ENCODE assay signal across 14 mouse cellular contexts in genomic region chr8:71596384-71596783, GRCm38 (mm10). TPM values are rescaled to one million over a fixed set of nuclear protein-coding genes. Genes with fewer than 3 reads are reported as not detected.
DNase-seq lines count a peak whose midpoint lies in the region; ATAC-seq and TF ChIP-seq lines count a peak whose summit lies in the region.
"Had no signal": no experiment of that assay in that cellular context is flagged by ENCODE, and none has a peak within 500 bp of the region (broad histone marks: within the 10 kb centered on the region; RNA-seq: fewer than 3 reads in every experiment).

No protein-coding gene starts in this region.

- 0 out of 2 replicates have a peak overlapping the region, but pooled peaks have one; percentile 36 for H3K27ac ChIP-seq in forebrain, embryonic 12.5 days
- H3K27ac ChIP-seq in forebrain, embryonic 16.5 days (ENCODE audit: low read length): no peak overlapping the region
- H3K27ac ChIP-seq in liver, embryonic 13.5 days: no peak overlapping the region
- H3K27ac ChIP-seq in MEL (ENCODE audit: control insufficient read depth, low read depth, low read length): peak overlapping the region; percentile 3; the same call in 1 of the 2 replicates
- no peak overlapping the region for H3K27ac ChIP-seq in neural tube, embryonic 15.5 days (replicated peaks)
- H3K27ac ChIP-seq: liver, embryonic 14.5 days had no signal

- H3K79me2 ChIP-seq in MEL (ENCODE audit: control insufficient read depth, insufficient read depth, low read length, poor library complexity): peaks cover 17% of the 10 kb centered on the region

- 61% methylated on average over 6 of the region's 6 CpGs for WGBS in forebrain, embryonic 12.5 days
- 56% methylated on average over 6 of the region's 6 CpGs for WGBS in forebrain, embryonic 16.5 days
- 52% methylated on average over 6 of the region's 6 CpGs for WGBS in liver, embryonic 13.5 days (ENCODE audit: insufficient replicate concordance)
- WGBS in neural tube, embryonic 15.5 days: 63% methylated on average over 6 of the region's 6 CpGs

- TF ChIP-seq CTCF in MEL (IDR thresholded peaks at IDR 0.05 in 2 of 3, conservative IDR thresholded peaks at IDR 0.05 in 1 of 3; ENCODE audit: control insufficient read depth in 1 of 3, insufficient read depth in 1 of 3, low read depth in 2 of 3, low read length in 3 of 3, poor library complexity in 1 of 3, severe bottlenecking in 1 of 3): no peak; a peak in 3 of 6 replicates

- no peak overlapping the region; the same call in 1 of the 2 replicates for H3K4me3 ChIP-seq in forebrain, embryonic 12.5 days (replicated peaks)
- no peak overlapping the region for H3K4me3 ChIP-seq in forebrain, embryonic 16.5 days (replicated peaks; ENCODE audit: low read length)
- no peak overlapping the region for H3K4me3 ChIP-seq in liver, embryonic 13.5 days (replicated peaks)
- no peak overlapping the region for H3K4me3 ChIP-seq in MEL (ENCODE audit: control insufficient read depth in 1 of 2, insufficient read depth in 1 of 2, low read depth in 2 of 2, low read length in 2 of 2)
- no peak overlapping the region for H3K4me3 ChIP-seq in neural tube, embryonic 15.5 days (replicated peaks)

- no peak for DNase-seq in liver, embryonic 13.5 days
- DNase-seq in liver: no peak
- DNase-seq in MEL (ENCODE audit: low read depth, low spot score): peak; percentile 47
- DNase-seq in retina, postnatal 1 day: no peak
- DNase-seq in cerebellum, postnatal 14 days: no peak

- H3K4me2 ChIP-seq in forebrain, embryonic 12.5 days: no peak overlapping the region
- H3K4me2 ChIP-seq in forebrain, embryonic 16.5 days (ENCODE audit: low read length): no peak overlapping the region; the same call in 1 of the 2 replicates
- no peak overlapping the region for H3K4me2 ChIP-seq in liver, embryonic 13.5 days
- H3K4me2 ChIP-seq in neural tube, embryonic 15.5 days: peak overlapping the region; percentile 39; the same call in 1 of the 2 replicates

- peaks cover 18% of the 10 kb centered on the region for H3K27me3 ChIP-seq in forebrain, embryonic 12.5 days
- peaks cover 6% of the 10 kb centered on the region for H3K27me3 ChIP-seq in forebrain, embryonic 16.5 days (replicated peaks; ENCODE audit: control insufficient read depth, insufficient read depth, low read length)
- peaks cover 19% of the 10 kb centered on the region for H3K27me3 ChIP-seq in liver, embryonic 13.5 days
- H3K27me3 ChIP-seq in MEL (ENCODE audit: control insufficient read depth in 1 of 2, insufficient read depth in 2 of 2, low read length in 2 of 2): no peaks in the 10 kb centered on the region
- H3K27me3 ChIP-seq in neural tube, embryonic 15.5 days (replicated peaks): peaks cover 16% of the 10 kb centered on the region

- no peak for TF ChIP-seq POLR2A in MEL (IDR thresholded peaks at IDR 0.05; ENCODE audit: control insufficient read depth in 1 of 2, insufficient read depth in 1 of 2, low read depth in 1 of 2, low read length in 2 of 2, poor library complexity in 1 of 2)

- peaks cover 21% of the 10 kb centered on the region for H3K4me1 ChIP-seq in forebrain, embryonic 12.5 days
- H3K4me1 ChIP-seq in forebrain, embryonic 16.5 days (replicated peaks; ENCODE audit: control insufficient read depth, insufficient read depth, low read length): peaks cover 20% of the 10 kb centered on the region
- H3K4me1 ChIP-seq in liver, embryonic 13.5 days (replicated peaks): peaks cover 40% of the 10 kb centered on the region
- peaks cover 9 to 24% of the 10 kb centered on the region in 2 experiments for H3K4me1 ChIP-seq in MEL (ENCODE audit: control insufficient read depth in 1 of 2, insufficient read depth in 2 of 2, low read length in 2 of 2)
- H3K4me1 ChIP-seq in neural tube, embryonic 15.5 days: peaks cover 33% of the 10 kb centered on the region

- peaks cover 3% of the 10 kb centered on the region for H3K36me3 ChIP-seq in forebrain, embryonic 12.5 days (replicated peaks)
- H3K36me3 ChIP-seq in forebrain, embryonic 16.5 days (ENCODE audit: control insufficient read depth, insufficient read depth): no peaks in the 10 kb centered on the region
- H3K36me3 ChIP-seq in liver, embryonic 13.5 days: no peaks in the 10 kb centered on the region
- H3K36me3 ChIP-seq in MEL (ENCODE audit: control insufficient read depth in 1 of 2, insufficient read depth in 2 of 2, low read length in 2 of 2): peaks cover 0 to 12% of the 10 kb centered on the region in 2 experiments; a peak in 3 of 4 replicates
- H3K36me3 ChIP-seq in neural tube, embryonic 15.5 days: peaks cover 6% of the 10 kb centered on the region

- ATAC-seq in forebrain, embryonic 12.5 days (ENCODE audit: low FRiP score): no peak
- no peak for ATAC-seq in forebrain, embryonic 16.5 days
- no peak for ATAC-seq in liver, embryonic 13.5 days (ENCODE audit: low read depth)
- no peak for ATAC-seq in neural tube, embryonic 15.5 days (ENCODE audit: low FRiP score)

- H3K9me3 ChIP-seq in forebrain, embryonic 12.5 days: no peaks in the 10 kb centered on the region
- H3K9me3 ChIP-seq in forebrain, embryonic 16.5 days (ENCODE audit: control insufficient read depth, low read length): no peaks in the 10 kb centered on the region
- no peaks in the 10 kb centered on the region for H3K9me3 ChIP-seq in liver, embryonic 13.5 days (replicated peaks)
- H3K9me3 ChIP-seq in MEL (replicated peaks; ENCODE audit: insufficient read depth, low read length): no peaks in the 10 kb centered on the region
- no peaks in the 10 kb centered on the region for H3K9me3 ChIP-seq in neural tube, embryonic 15.5 days (replicated peaks)
- H3K9me3 ChIP-seq: G1E had no signal

- no peak for TF ChIP-seq RAD21 in MEL (IDR thresholded peaks at IDR 0.05; ENCODE audit: low read depth, low read length)

- no peak overlapping the region for H3K9ac ChIP-seq in forebrain, embryonic 12.5 days
- no peak overlapping the region for H3K9ac ChIP-seq in forebrain, embryonic 16.5 days (replicated peaks; ENCODE audit: low read depth, low read length)
- H3K9ac ChIP-seq in liver, embryonic 13.5 days: peak overlapping the region; percentile 30; the same call in 1 of the 2 replicates
- no peak overlapping the region for H3K9ac ChIP-seq in MEL (ENCODE audit: control insufficient read depth, low read depth, low read length, poor library complexity, severe bottlenecking)
- no peak overlapping the region for H3K9ac ChIP-seq in neural tube, embryonic 15.5 days (replicated peaks)
- H3K9ac ChIP-seq: liver, embryonic 14.5 days had no signal

- TF ChIP-seq EP300 in MEL (IDR thresholded peaks at IDR 0.05; ENCODE audit: low read depth in 1 of 2, low read length in 2 of 2): no peak

TF ChIP-seq in MEL, 35 proteins besides CTCF, POLR2A, EP300 and RAD21 (continues in another document):
- no peak for TF ChIP-seq KAT2A (conservative IDR thresholded peaks at IDR 0.05; ENCODE audit: low read depth, low read length)

RNA-seq across cellular contexts. Expression of gene Fam129c, which starts 1.1 kb away (rescaled TPM):
- polyA plus RNA-seq in forebrain, embryonic 12.5 days (2016; fragmentation: Nextera tagmentation; extraction: Ambion mirVana): 4.3 and 5.6 TPM in 2 replicates
- 6.2 and 8.4 TPM in 2 replicates for polyA plus RNA-seq in forebrain, embryonic 16.5 days (2015; fragmentation: Nextera tagmentation; extraction: Ambion mirVana)
- polyA plus RNA-seq in liver, embryonic 13.5 days (2015; fragmentation: Nextera tagmentation; extraction: Ambion mirVana): 0.28 and 0.80 TPM in 2 replicates
- 3.8 and 7.6 TPM in 2 replicates for total RNA-seq in MEL (2012; rRNA removed)
- polyA plus RNA-seq in MEL (2012; ENCODE audit: insufficient read depth in 1 of 2, insufficient read length in 2 of 2, low read depth in 1 of 2, low replicate concordance in 2 of 2, missing spikeins in 1 of 2): 1 to 10 TPM in 1 of 2 experiments, not detected in 1; 8.3 TPM
- polyA plus RNA-seq in neural tube, embryonic 15.5 days (2015; fragmentation: Nextera tagmentation; extraction: Ambion mirVana): 8.4 and 10.2 TPM in 2 replicates

RNA-seq across cellular contexts. Expression of gene Pgls, which starts 4.4 kb away (rescaled TPM):
- polyA plus RNA-seq in forebrain, embryonic 12.5 days (2016; fragmentation: Nextera tagmentation; extraction: Ambion mirVana): 199 and 208 TPM in 2 replicates
- polyA plus RNA-seq in forebrain, embryonic 16.5 days (2015; fragmentation: Nextera tagmentation; extraction: Ambion mirVana): 167 and 189 TPM in 2 replicates
- polyA plus RNA-seq in liver, embryonic 13.5 days (2015; fragmentation: Nextera tagmentation; extraction: Ambion mirVana): 104 and 110 TPM in 2 replicates
- total RNA-seq in MEL (2012; rRNA removed): 219 and 257 TPM in 2 replicates
- 100 to 1,000 TPM in 1 of 2 experiments, not detected in 1; 225 TPM for polyA plus RNA-seq in MEL (2012; ENCODE audit: insufficient read depth in 1 of 2, insufficient read length in 2 of 2, low read depth in 1 of 2, low replicate concordance in 2 of 2, missing spikeins in 1 of 2)
- 223 and 232 TPM in 2 replicates for polyA plus RNA-seq in neural tube, embryonic 15.5 days (2015; fragmentation: Nextera tagmentation; extraction: Ambion mirVana)

RNA-seq across cellular contexts. Expression of gene Colgalt1, which starts 14.4 kb away (rescaled TPM):
- polyA plus RNA-seq in forebrain, embryonic 12.5 days (2016; fragmentation: Nextera tagmentation; extraction: Ambion mirVana): 42.7 TPM in 2 replicates
- 60.4 and 63.6 TPM in 2 replicates for polyA plus RNA-seq in forebrain, embryonic 16.5 days (2015; fragmentation: Nextera tagmentation; extraction: Ambion mirVana)
- 21.4 and 21.9 TPM in 2 replicates for polyA plus RNA-seq in liver, embryonic 13.5 days (2015; fragmentation: Nextera tagmentation; extraction: Ambion mirVana)
- total RNA-seq in MEL (2012; rRNA removed): 37.8 and 50.9 TPM in 2 replicates
- 100 to 1,000 TPM in 1 of 2 experiments, 10 to 100 TPM in 1; 59.0 to 102 TPM for polyA plus RNA-seq in MEL (2012; ENCODE audit: insufficient read depth in 1 of 2, insufficient read length in 2 of 2, low read depth in 1 of 2, low replicate concordance in 2 of 2, missing spikeins in 1 of 2)
- polyA plus RNA-seq in neural tube, embryonic 15.5 days (2015; fragmentation: Nextera tagmentation; extraction: Ambion mirVana): 73.4 and 76.9 TPM in 2 replicates

RNA-seq across cellular contexts. Expression of gene Slc27a1, which starts 27.7 kb away (rescaled TPM):
- 44.6 and 45.2 TPM in 2 replicates for polyA plus RNA-seq in forebrain, embryonic 12.5 days (2016; fragmentation: Nextera tagmentation; extraction: Ambion mirVana)
- 74.6 and 75.9 TPM in 2 replicates for polyA plus RNA-seq in forebrain, embryonic 16.5 days (2015; fragmentation: Nextera tagmentation; extraction: Ambion mirVana)
- polyA plus RNA-seq in liver, embryonic 13.5 days (2015; fragmentation: Nextera tagmentation; extraction: Ambion mirVana): 2.3 and 2.5 TPM in 2 replicates
- total RNA-seq in MEL (2012; rRNA removed): 0.42 and 0.46 TPM in 2 replicates
- polyA plus RNA-seq in MEL (2012; ENCODE audit: insufficient read depth in 1 of 2, insufficient read length in 2 of 2, low read depth in 1 of 2, low replicate concordance in 2 of 2, missing spikeins in 1 of 2): 1 to 10 TPM in 1 of 2 experiments, not detected in 1; 1.3 TPM
- 83.0 and 85.9 TPM in 2 replicates for polyA plus RNA-seq in neural tube, embryonic 15.5 days (2015; fragmentation: Nextera tagmentation; extraction: Ambion mirVana)
- polyA plus RNA-seq: G1E had no signal

RNA-seq across cellular contexts. Expression of gene Nxnl1, which starts 30.0 kb away (rescaled TPM):
- polyA plus RNA-seq in forebrain, embryonic 12.5 days (2016; fragmentation: Nextera tagmentation; extraction: Ambion mirVana): not detected in 2 replicates
- not detected in 2 replicates for polyA plus RNA-seq in forebrain, embryonic 16.5 days (2015; fragmentation: Nextera tagmentation; extraction: Ambion mirVana)
- 0.13 and 0.14 TPM in 2 replicates for polyA plus RNA-seq in liver, embryonic 13.5 days (2015; fragmentation: Nextera tagmentation; extraction: Ambion mirVana)
- total RNA-seq in MEL (2012; rRNA removed): 0.04 TPM in 1 of 2 replicates, not detected in the other
- 1 to 10 TPM in 1 of 2 experiments, not detected in 1; 1.2 TPM for polyA plus RNA-seq in MEL (2012; ENCODE audit: insufficient read depth in 1 of 2, insufficient read length in 2 of 2, low read depth in 1 of 2, low replicate concordance in 2 of 2, missing spikeins in 1 of 2)
- polyA plus RNA-seq in neural tube, embryonic 15.5 days (2015; fragmentation: Nextera tagmentation; extraction: Ambion mirVana): 0.15 TPM in 1 of 2 replicates, not detected in the other
- total RNA-seq: G1E; left cerebral cortex, postnatal 10 days had no signal
- polyA plus RNA-seq: embryonic facial prominence, embryonic 11.5 days; frontal cortex, adult 2 months; G1E; neural tube, embryonic 14.5 days had no signal

Comparison
In these comparisons a context has a peak if more than half of its experiments do, and no peak if none do; other contexts are left out.
1. H3K27ac ChIP-seq: peak in forebrain, embryonic 12.5 days (single experiment) and MEL (single experiment); none in forebrain, embryonic 16.5 days (single experiment), liver, embryonic 13.5 days (single experiment) and neural tube, embryonic 15.5 days (single experiment).